ENCODE assay signal across 8 mouse cellular contexts in the genomic region with DNA sequence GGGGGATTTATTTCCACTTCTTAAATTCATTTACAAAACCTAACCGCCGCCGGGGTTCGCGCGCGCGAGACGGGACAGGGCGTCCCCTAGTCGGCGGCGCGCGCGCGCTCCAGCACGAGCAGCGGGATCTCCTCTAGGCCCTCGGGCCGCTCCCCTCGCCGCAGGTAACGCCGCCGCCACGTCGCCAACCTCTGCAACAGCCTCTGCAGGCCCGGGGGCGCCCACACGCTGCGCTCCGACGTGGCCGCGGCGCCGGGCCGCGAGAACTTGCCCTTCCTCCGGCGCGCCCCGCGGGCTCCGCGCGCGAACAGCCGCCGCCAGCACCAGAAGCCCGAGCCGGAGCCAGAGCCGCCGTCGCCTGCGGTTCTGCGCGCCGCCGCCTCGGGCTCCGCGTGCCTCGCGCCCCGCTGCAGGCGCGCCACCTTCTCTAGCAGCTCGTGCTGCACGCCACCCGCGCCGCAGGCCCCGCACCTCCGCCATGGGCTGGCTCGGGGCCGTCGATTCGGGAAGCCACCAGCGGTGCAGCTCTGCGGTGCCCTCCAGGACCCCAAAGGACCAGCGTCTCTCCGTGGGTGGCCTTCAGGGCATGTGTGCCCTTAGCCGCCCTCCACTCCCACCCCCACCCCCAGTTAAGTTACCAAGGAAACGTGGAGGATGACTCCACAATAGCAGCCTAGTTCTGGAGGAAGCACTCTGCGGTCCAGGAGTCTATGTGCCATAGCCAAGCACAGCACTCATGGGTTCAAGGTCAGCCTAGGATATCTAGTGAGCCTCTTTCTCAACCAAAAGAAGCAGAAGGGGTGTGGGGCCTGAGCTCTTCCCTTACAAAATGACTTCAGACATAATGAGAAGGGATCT. TPM values are rescaled to one million over a fixed set of nuclear protein-coding genes. Genes with fewer than 3 reads are reported as not detected.
DNase-seq lines count a peak whose midpoint lies in the region; ATAC-seq lines count a peak whose summit lies in the region.

No protein-coding gene starts in this region.

- WGBS in intestine, embryonic 14.5 days: under 1% methylated on average over 87 of the region's 87 CpGs

- no peaks in the 10 kb centered on the region for H3K27me3 ChIP-seq in intestine, embryonic 14.5 days (replicated peaks; ENCODE audit: control insufficient read depth, insufficient read depth, low read length)

- intact Hi-C loops in gastrocnemius, postnatal 14 days (cut with DNase I; ENCODE audit: low total_unique reads): no loop called here

- H3K4me1 ChIP-seq in intestine, embryonic 14.5 days (replicated peaks; ENCODE audit: control insufficient read depth, insufficient read depth, low read length): 0 out of 2 replicates have a peak, but pooled peaks cover 3% of the 10 kb centered on the region

- H3K36me3 ChIP-seq in intestine, embryonic 14.5 days (ENCODE audit: control insufficient read depth, insufficient read depth, low read length): no peaks in the 10 kb centered on the region

- 0 out of 2 replicates have a peak overlapping the region, but pooled peaks have one; percentile 10 for H3K27ac ChIP-seq in intestine, embryonic 14.5 days (ENCODE audit: low read depth)

- peak; percentile 79 for DNase-seq in adrenal gland, adult 2 months
- peak; percentile 75 for DNase-seq in gastrocnemius, postnatal 14 days
- DNase-seq in intestine, embryonic 14.5 days (ENCODE audit: low spot score): peak; percentile 82
- peak; percentile 38 to 63 for DNase-seq in left cerebral cortex, adult 9 months (ENCODE audit: low spot score in 2 of 2)
- DNase-seq in lung, postnatal 4 days: peak; percentile 63 to 79
- DNase-seq in right cerebral cortex, postnatal 10 days (ENCODE audit: low spot score in 2 of 2): peak; percentile 86 to 88
- DNase-seq in yolk sac, embryonic 10.5 days (ENCODE audit: low spot score): peak; percentile 78

- no peaks in the 10 kb centered on the region for H3K9me3 ChIP-seq in intestine, embryonic 14.5 days (ENCODE audit: control insufficient read depth, low read length)

- H3K4me3 ChIP-seq in intestine, embryonic 14.5 days (ENCODE audit: low read depth, low read length): peak overlapping the region; percentile 53

- H3K4me2 ChIP-seq in intestine, embryonic 14.5 days (ENCODE audit: low read length): peak overlapping the region; percentile 47

- H3K9ac ChIP-seq in intestine, embryonic 14.5 days (ENCODE audit: low read length): peak overlapping the region; percentile 64

- peak; percentile 71 for ATAC-seq in common myeloid progenitor, adult 5-6 weeks (replicated peaks; ENCODE audit: low read depth, poor library complexity, severe bottlenecking)
- ATAC-seq in intestine, embryonic 14.5 days (replicated peaks; ENCODE audit: low FRiP score, low TSS enrichment, low read depth): peak; percentile 84

RNA-seq across cellular contexts. Expression of a gene that starts 42.6 kb away (rescaled TPM):
- total RNA-seq in adrenal gland, adult 2 months (2021): 100 to 1,000 TPM in 1 of 2 experiments, 10 to 100 TPM in 1; 95.5 to 132 TPM
- 4.1 and 4.7 TPM in 2 replicates for polyA plus RNA-seq in adrenal gland, adult 2 months (2012; rRNA removed)
- 206 and 305 TPM in 2 replicates for total RNA-seq in common myeloid progenitor, adult 5-6 weeks (2017)
- 10 to 100 TPM; 25.1 to 30.8 TPM for total RNA-seq in gastrocnemius, postnatal 14 days (2021)
- 126 and 133 TPM in 2 replicates for polyA plus RNA-seq in intestine, embryonic 14.5 days (2014; fragmentation: Nextera tagmentation; extraction: Ambion mirVana)

Comparison
In these comparisons a context has a peak if more than half of its experiments do, and no peak if none do; other contexts are left out.
1. Peak in every context shown above with its lines: DNase-seq, ATAC-seq, H3K4me3 ChIP-seq and H3K27ac ChIP-seq.